Mouse (Mus musculus): Measurements from ENCODE around the gene Ccdc33.

GRCm38 (mm10) chr9:58087277-58087998 lies 31.2 kb downstream of the Ccdc33 start:
- TF ChIP-seq ZNF384 (IDR thresholded peaks at IDR 0.05; ENCODE audit: low read depth, low read length) = no peak
- no peak for TF ChIP-seq HCFC1 (IDR thresholded peaks at IDR 0.05; ENCODE audit: borderline replicate concordance, insufficient read depth, low read length)
- no peak for TF ChIP-seq MAFK (IDR thresholded peaks at IDR 0.05; ENCODE audit: insufficient read depth, low read depth, low read length)
- TF ChIP-seq ZC3H11A (IDR thresholded peaks at IDR 0.05; ENCODE audit: borderline replicate concordance, low read depth, low read length) = no peak
- no peak for TF ChIP-seq CHD2 (IDR thresholded peaks at IDR 0.05; ENCODE audit: low read depth, low read length)
